Mouse (Mus musculus): Measurements from ENCODE around the gene Qrfpr. TPM values are rescaled to one million over a fixed set of nuclear protein-coding genes. Genes with fewer than 3 reads are reported as not detected.

The Qrfpr gene
- total and polyA plus RNA-seq, 3 experiments, result not detected

DNA sequence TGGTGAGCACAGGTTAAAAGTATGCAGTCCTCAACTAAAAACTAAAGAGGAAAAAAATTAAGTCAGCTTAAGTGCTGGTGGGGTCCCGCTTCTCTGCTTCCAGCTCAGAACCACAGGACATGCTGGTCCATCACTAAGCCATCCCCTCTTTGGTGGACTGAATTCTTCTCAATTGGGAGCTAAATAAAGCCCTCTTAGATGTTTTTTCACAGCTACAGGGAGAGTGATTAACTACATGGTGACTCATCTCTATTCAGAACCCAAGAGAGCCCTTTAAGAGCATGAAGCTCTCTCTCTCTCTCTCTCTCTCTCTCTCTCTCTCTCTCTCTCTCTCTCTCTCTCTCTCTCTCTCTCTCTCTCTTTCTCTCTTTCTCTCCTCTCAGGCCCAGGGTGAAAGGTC, 50.8 kb downstream of the Qrfpr start:
- intact Hi-C loops (cut with DNase I), result no loop called here
- TF ChIP-seq EP300 (IDR thresholded peaks at IDR 0.05; ENCODE audit: insufficient read depth, low read depth, low read length) (no peak), POLR2A (IDR thresholded peaks at IDR 0.05; ENCODE audit: insufficient read depth, low read depth, low read length) (no peak), CTCF (IDR thresholded peaks at IDR 0.05) (no peak)

DNA sequence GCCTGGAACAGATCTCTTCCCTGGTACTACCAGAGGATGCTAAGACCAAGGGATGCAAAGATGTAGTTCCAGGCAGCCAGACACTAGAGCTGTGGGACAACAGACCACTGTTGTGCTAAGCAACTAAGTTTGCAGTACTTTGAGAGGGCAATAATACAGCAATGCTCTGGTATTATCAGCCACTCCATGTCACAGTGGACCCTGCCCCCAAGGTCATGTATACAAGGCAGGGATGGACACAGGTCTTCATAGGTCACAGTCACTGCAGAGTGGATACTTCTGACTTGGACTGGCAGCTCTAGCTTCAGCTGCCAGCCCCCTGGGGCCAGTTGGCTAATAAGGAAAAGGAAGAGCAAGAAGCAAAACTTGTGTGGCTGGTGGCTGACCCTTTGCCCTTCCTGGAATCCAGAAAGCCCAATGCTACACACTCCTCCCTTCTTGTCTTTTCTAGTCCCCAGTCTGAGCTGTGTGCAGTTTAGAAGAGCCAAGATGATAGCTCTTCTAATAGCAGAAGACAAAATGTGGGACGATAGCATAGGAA, 51.4 kb downstream of the Qrfpr start:
- no peak for DNase-seq
- H3K79me2 ChIP-seq (replicated peaks; ENCODE audit: control insufficient read depth, insufficient read depth, low read length), result no peaks in the 10 kb centered on the region
- TF ChIP-seq EP300 (IDR thresholded peaks at IDR 0.05; ENCODE audit: insufficient read depth, low read depth, low read length) (no peak), CTCF (IDR thresholded peaks at IDR 0.05) (no peak), POLR2A (IDR thresholded peaks at IDR 0.05; ENCODE audit: insufficient read depth, low read depth, low read length) (no peak)
- no peak overlapping the region for H3K4me3 ChIP-seq
- intact Hi-C loops (cut with DNase I), result no loop called here
- H3K4me1 ChIP-seq (ENCODE audit: control insufficient read depth, insufficient read depth, low read length), result no peaks in the 10 kb centered on the region
- 86% methylated on average over 1 of the region's 1 CpGs for WGBS
- no peaks in the 10 kb centered on the region for H3K36me3 ChIP-seq (ENCODE audit: control insufficient read depth, insufficient read depth, low read length)
- H3K27me3 ChIP-seq (ENCODE audit: control insufficient read depth, insufficient read depth, low read length), result no peaks in the 10 kb centered on the region
- H3K27ac ChIP-seq, result no peak overlapping the region
- H3K9ac ChIP-seq (ENCODE audit: low read depth, low read length), result no peak overlapping the region

More for the DNA sequence above, 50.8 kb downstream of the Qrfpr start:
- Histone ChIP-seq H3K36me3 (ENCODE audit: control insufficient read depth, insufficient read depth, low read length) (no peaks in the 10 kb centered on the region), H3K79me2 (replicated peaks; ENCODE audit: control insufficient read depth, insufficient read depth, low read length) (no peaks in the 10 kb centered on the region), H3K4me1 (ENCODE audit: control insufficient read depth, insufficient read depth, low read length) (no peaks in the 10 kb centered on the region), H3K4me3 (no peak overlapping the region), H3K9ac (ENCODE audit: low read depth, low read length) (no peak overlapping the region), H3K27ac (no peak overlapping the region), H3K27me3 (ENCODE audit: control insufficient read depth, insufficient read depth, low read length) (no peaks in the 10 kb centered on the region)
- no peak for DNase-seq
- 96% methylated on average over 1 of the region's 1 CpGs for WGBS

DNA sequence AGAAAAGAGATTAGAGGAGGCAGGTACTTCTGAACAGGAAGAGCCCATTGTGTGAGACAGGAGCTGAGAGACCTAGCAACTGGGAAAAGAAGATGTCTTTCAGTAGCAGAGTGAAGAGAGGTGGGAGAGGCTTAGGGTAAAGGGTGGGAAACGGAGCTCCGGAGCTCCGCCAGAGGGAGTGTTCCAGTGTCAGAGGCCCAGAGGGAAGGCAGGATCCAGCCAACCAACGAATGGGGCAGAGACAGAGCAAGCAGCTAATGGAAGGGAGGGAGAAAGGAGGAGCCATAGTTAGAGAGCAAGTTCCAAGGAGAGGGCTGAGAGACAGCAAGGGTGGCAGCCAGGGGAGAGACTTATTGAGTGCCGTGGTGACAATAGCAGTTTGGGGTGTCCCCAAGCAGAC, 66.8 kb downstream of the Qrfpr start:
- intact Hi-C loops (cut with DNase I), result no loop called here
- Histone ChIP-seq H3K27ac (no peak overlapping the region), H3K4me1 (ENCODE audit: control insufficient read depth, insufficient read depth, low read length) (peaks cover 2% of the 10 kb centered on the region), H3K9ac (ENCODE audit: low read depth, low read length) (no peak overlapping the region), H3K79me2 (replicated peaks; ENCODE audit: control insufficient read depth, insufficient read depth, low read length) (peaks cover 3% of the 10 kb centered on the region; the same call in 1 of the 2 replicates), H3K36me3 (ENCODE audit: control insufficient read depth, insufficient read depth, low read length) (no peaks in the 10 kb centered on the region), H3K4me3 (no peak overlapping the region), H3K27me3 (ENCODE audit: control insufficient read depth, insufficient read depth, low read length) (no peaks in the 10 kb centered on the region)
- WGBS, result 22% methylated on average over 5 of the region's 5 CpGs
- TF ChIP-seq EP300 (IDR thresholded peaks at IDR 0.05; ENCODE audit: insufficient read depth, low read depth, low read length), result no peak
- TF ChIP-seq CTCF (IDR thresholded peaks at IDR 0.05), result no peak
- no peak for TF ChIP-seq POLR2A (IDR thresholded peaks at IDR 0.05; ENCODE audit: insufficient read depth, low read depth, low read length)
- no peak for DNase-seq

DNA sequence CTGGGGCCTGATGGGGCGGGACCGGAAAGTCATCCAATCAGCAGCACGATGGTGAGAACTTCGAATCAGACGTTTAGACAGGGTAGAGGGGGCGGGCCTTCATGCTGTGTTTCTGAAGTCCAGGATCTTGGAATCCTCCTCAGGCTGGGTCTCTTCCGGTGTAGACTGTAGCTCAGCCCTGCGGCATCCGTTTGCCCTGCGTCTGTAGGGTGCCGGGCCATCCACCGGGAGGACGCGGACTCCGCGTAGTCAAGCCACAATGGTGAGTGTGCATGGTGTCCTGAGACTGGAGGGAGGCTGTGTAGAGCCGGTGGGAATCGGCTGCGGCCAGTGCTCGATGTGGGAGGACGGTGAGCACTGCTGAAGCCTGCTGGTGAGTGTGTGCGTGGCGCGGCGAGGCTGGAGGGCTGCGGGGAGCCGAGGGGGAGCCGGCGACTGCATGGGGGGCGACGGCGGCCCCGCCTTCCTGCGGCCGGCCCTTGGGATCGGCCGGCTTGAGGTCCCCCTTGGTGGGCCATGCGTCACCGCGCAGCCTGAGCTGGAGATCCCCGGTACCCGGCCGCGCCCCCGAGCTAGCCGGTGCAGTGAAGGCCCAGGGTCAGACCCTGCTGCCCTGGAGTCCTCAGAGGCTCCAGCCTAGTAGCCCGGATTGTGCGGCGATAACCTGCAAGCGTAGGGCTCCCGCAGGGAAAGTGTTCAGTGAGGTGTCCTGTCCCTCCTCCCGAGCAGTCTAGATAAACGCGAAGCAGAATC, 71.0 kb downstream of the Qrfpr start, which contains the start of gene D3Ertd254e:
D3Ertd254e (plus strand) TSS at position 84 of the 753 bp plus-strand sequence.
- Histone ChIP-seq H3K27ac (peak within 1 kb of the TSS; percentile 70), H3K27me3 (ENCODE audit: control insufficient read depth, insufficient read depth, low read length) (no peaks in the 10 kb centered on the region), H3K4me1 (ENCODE audit: control insufficient read depth, insufficient read depth, low read length) (peaks cover 2% of the 10 kb centered on the region), H3K36me3 (ENCODE audit: control insufficient read depth, insufficient read depth, low read length) (no peaks in the 10 kb centered on the region), H3K79me2 (replicated peaks; ENCODE audit: control insufficient read depth, insufficient read depth, low read length) (peaks cover 1% of the 10 kb centered on the region; the same call in 1 of the 2 replicates), H3K9ac (ENCODE audit: low read depth, low read length) (peak within 1 kb of the TSS; percentile 94), H3K4me3 (peak within 1 kb of the TSS; percentile 78)
- peak; percentile 84 to 92 for DNase-seq
- TF ChIP-seq EP300 (IDR thresholded peaks at IDR 0.05; ENCODE audit: insufficient read depth, low read depth, low read length) (no peak), POLR2A (IDR thresholded peaks at IDR 0.05; ENCODE audit: insufficient read depth, low read depth, low read length) (peak; percentile 86), CTCF (IDR thresholded peaks at IDR 0.05) (peak; percentile 17; the same call in 1 of the 2 replicates)
- intact Hi-C loops (cut with DNase I), result loop anchor here (5.0 kb wide), 2 partner anchors 84 to 154 kb away; partner anchors contain the start of gene Acad9
- under 1% methylated on average over 53 of the region's 54 CpGs for WGBS

DNA sequence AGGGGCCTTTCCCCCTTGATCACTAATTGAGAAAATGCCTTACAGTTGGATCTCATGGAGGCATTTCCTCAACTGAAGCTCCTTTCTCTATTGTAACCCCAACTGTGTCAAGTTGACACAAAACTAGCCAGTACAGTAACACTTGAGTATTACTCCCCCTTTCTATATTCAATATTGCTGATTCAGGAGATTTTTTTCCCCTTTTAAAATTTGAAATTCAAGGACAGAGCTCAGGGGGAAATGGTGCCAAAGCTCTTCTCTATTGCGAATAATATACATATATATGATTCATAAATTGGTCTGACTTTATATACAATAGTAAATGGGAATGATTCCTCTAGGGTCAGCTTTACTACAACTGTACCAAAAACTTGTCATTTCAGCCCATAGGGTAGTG, 71.6 kb downstream of the Qrfpr start:
- Histone ChIP-seq H3K4me3 (peak overlapping the region; percentile 78), H3K4me1 (ENCODE audit: control insufficient read depth, insufficient read depth, low read length) (peaks cover 2% of the 10 kb centered on the region), H3K79me2 (replicated peaks; ENCODE audit: control insufficient read depth, insufficient read depth, low read length) (peaks cover 1% of the 10 kb centered on the region; the same call in 1 of the 2 replicates), H3K36me3 (ENCODE audit: control insufficient read depth, insufficient read depth, low read length) (no peaks in the 10 kb centered on the region), H3K9ac (ENCODE audit: low read depth, low read length) (no peak overlapping the region), H3K27me3 (ENCODE audit: control insufficient read depth, insufficient read depth, low read length) (no peaks in the 10 kb centered on the region), H3K27ac (peak overlapping the region; percentile 59; the same call in 1 of the 2 replicates)
- 16% methylated on average over 1 of the region's 1 CpGs for WGBS
- intact Hi-C loops (cut with DNase I), result loop anchor here (5.0 kb wide), 2 partner anchors 83 to 153 kb away; partner anchors contain the start of gene Acad9
- no peak for TF ChIP-seq CTCF (IDR thresholded peaks at IDR 0.05)
- no peak for TF ChIP-seq POLR2A (IDR thresholded peaks at IDR 0.05; ENCODE audit: insufficient read depth, low read depth, low read length)
- TF ChIP-seq EP300 (IDR thresholded peaks at IDR 0.05; ENCODE audit: insufficient read depth, low read depth, low read length), result no peak
- DNase-seq, result no peak

DNA sequence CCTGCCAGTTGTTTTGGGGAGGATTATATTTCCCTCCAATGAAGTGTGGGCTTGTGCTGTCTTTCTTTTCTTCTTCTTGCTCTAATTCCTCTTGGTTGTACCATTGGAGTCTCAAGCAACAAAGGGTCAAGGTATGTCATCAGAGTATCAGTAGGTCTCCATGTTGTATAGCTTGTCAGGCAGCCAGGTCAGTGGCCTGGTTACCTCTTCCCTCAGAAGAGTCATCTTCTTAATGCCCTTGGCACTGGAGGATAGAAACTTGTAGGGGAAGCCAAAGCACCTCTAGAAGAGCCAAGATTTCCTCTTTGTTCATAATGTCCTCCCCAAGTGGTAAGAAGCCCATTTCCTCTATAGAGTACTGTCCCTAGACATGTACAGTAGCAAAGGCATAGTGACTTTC, 83.1 kb downstream of the Qrfpr start:
- intact Hi-C loops (cut with DNase I), result no loop called here
- no peak for DNase-seq
- Histone ChIP-seq H3K4me1 (ENCODE audit: control insufficient read depth, insufficient read depth, low read length) (no peaks in the 10 kb centered on the region), H3K36me3 (ENCODE audit: control insufficient read depth, insufficient read depth, low read length) (no peaks in the 10 kb centered on the region), H3K9ac (ENCODE audit: low read depth, low read length) (no peak overlapping the region), H3K4me3 (no peak overlapping the region), H3K79me2 (replicated peaks; ENCODE audit: control insufficient read depth, insufficient read depth, low read length) (no peaks in the 10 kb centered on the region), H3K27ac (no peak overlapping the region), H3K27me3 (ENCODE audit: control insufficient read depth, insufficient read depth, low read length) (no peaks in the 10 kb centered on the region)
- no peak for TF ChIP-seq CTCF (IDR thresholded peaks at IDR 0.05)

Measured in heart, adult 2 months (tissue).